Mouse (Mus musculus) kidney, embryonic 15.5 days (tissue): ENCODE results near the gene D630045J12Rik. TPM values are rescaled to one million over a fixed set of nuclear protein-coding genes. Genes with fewer than 3 reads are reported as not detected.

ENCODE experiments used
- ATAC-seq: fragments of 200-750 bp; cut with Nextera tagmentation; replicated peaks from 2 replicates; pipeline ENCODE4 v1.8.0; 2017; ENCODE audit warnings: moderate TSS enrichment; ENCODE audit not compliant: low FRiP score
- H3K27ac ChIP-seq: fragments of 300-500 bp; sonication (generic); 2 replicates; pipeline ENCODE4 v1.5.1; 2015; ENCODE audit warnings: mild to moderate bottlenecking, inconsistent platforms
- H3K27me3 ChIP-seq: fragments of 300-500 bp; sonication (generic); 2 replicates; pipeline ENCODE4 v1.6.1; 2015; ENCODE audit warnings: inconsistent platforms
- H3K36me3 ChIP-seq: fragments of 300-500 bp; sonication (generic); 2 replicates; pipeline ENCODE4 v1.6.1; 2015; ENCODE audit warnings: inconsistent platforms
- H3K4me1 ChIP-seq: fragments of 300-500 bp; sonication (generic); 2 replicates; pipeline ENCODE4 v1.6.1; 2015; ENCODE audit warnings: inconsistent platforms
- H3K4me2 ChIP-seq: fragments of 300-500 bp; sonication (generic); 2 replicates; pipeline ENCODE4 v1.6.1; 2015; ENCODE audit warnings: moderate library complexity, mild to moderate bottlenecking, inconsistent platforms
- H3K4me3 ChIP-seq: fragments of 300-500 bp; sonication (generic); replicated peaks from 2 replicates; pipeline ENCODE4 v1.5.1; 2015; ENCODE audit warnings: mild to moderate bottlenecking, inconsistent platforms
- H3K9ac ChIP-seq: fragments of 300-500 bp; sonication (generic); 2 replicates; pipeline ENCODE4 v1.6.1; 2015; ENCODE audit warnings: mild to moderate bottlenecking, inconsistent platforms
- H3K9me3 ChIP-seq: fragments of 300-500 bp; sonication (generic); replicated peaks from 2 replicates; pipeline ENCODE4 v1.6.1; 2016; ENCODE audit warnings: inconsistent platforms
- WGBS: fragments of 180-500 bp; shearing (Covaris S2); methylation state at CpG from one replicate; pipeline ENCODE4 v1.1.7; 2015; ENCODE audit warnings: mixed read lengths; 5-methylcytosine and 5-hydroxymethylcytosine counted together
- polyA plus RNA-seq: library from polyadenylated mRNA; unstranded; fragments of >200 nt; fragmentation: Nextera tagmentation; extraction: Ambion mirVana; gene quantifications from 2 replicates; pipeline ENCODE4 v1.2.1, GENCODE M21; 2015

Gene D630045J12Rik
- polyA plus RNA-seq, 1 experiment from 2014 or later, result 7.8 TPM

DNA sequence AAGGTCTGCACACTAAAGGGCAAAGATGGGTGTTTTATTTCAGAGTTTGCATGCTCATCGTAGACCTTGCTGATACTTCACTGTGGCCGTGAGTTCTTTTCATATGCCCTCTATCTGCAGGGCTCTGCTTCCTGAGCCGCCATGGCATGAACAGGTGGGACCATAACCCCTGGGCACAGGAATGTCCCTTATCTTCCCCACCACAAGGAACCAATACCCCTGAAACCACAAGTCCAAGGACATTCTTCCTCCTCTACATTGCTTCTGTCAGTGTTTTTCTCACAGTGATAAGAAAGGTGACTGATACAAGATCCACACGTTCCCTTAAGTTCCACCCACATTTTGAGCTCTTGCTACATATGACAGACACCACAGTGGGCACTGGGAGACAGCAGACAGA, 3.0 kb upstream of the D630045J12Rik start:
- H3K4me2 ChIP-seq, result no peak overlapping the region
- H3K27me3 ChIP-seq, result no peaks in the 10 kb centered on the region
- 92% methylated on average over 4 of the region's 4 CpGs for WGBS
- no peak overlapping the region for H3K27ac ChIP-seq
- H3K36me3 ChIP-seq, result no peaks in the 10 kb centered on the region
- H3K4me1 ChIP-seq, result peaks cover 21% of the 10 kb centered on the region
- H3K9me3 ChIP-seq, result no peaks in the 10 kb centered on the region
- H3K4me3 ChIP-seq, result no peak overlapping the region
- no peak for ATAC-seq
- no peak overlapping the region for H3K9ac ChIP-seq

DNA sequence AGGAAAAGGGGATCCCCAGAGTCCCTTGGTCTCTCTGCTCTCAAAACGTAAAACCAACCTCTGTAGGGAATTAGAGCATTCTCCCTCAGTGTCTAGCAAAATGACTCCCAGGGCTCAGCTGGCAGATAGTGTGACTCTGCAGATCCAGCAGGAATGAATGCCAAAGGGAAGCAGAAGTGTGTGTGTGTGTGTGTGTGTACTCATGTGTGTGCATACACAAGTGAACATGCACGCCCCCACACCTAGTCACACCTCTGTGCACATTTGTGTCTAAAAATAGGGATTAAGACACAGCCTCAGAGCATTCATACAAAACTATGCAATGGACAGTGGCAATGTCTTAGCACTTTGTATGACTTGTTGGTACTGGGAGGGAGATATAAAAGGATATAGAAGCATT, 2.0 kb upstream of the D630045J12Rik start:
- Histone ChIP-seq H3K9me3 (no peaks in the 10 kb centered on the region), H3K4me2 (no peak overlapping the region), H3K4me3 (no peak overlapping the region), H3K36me3 (no peaks in the 10 kb centered on the region), H3K9ac (no peak overlapping the region), H3K27me3 (no peaks in the 10 kb centered on the region), H3K4me1 (peaks cover 31% of the 10 kb centered on the region), H3K27ac (no peak overlapping the region)
- 75% methylated on average over 2 of the region's 2 CpGs for WGBS
- ATAC-seq, result no peak

DNA sequence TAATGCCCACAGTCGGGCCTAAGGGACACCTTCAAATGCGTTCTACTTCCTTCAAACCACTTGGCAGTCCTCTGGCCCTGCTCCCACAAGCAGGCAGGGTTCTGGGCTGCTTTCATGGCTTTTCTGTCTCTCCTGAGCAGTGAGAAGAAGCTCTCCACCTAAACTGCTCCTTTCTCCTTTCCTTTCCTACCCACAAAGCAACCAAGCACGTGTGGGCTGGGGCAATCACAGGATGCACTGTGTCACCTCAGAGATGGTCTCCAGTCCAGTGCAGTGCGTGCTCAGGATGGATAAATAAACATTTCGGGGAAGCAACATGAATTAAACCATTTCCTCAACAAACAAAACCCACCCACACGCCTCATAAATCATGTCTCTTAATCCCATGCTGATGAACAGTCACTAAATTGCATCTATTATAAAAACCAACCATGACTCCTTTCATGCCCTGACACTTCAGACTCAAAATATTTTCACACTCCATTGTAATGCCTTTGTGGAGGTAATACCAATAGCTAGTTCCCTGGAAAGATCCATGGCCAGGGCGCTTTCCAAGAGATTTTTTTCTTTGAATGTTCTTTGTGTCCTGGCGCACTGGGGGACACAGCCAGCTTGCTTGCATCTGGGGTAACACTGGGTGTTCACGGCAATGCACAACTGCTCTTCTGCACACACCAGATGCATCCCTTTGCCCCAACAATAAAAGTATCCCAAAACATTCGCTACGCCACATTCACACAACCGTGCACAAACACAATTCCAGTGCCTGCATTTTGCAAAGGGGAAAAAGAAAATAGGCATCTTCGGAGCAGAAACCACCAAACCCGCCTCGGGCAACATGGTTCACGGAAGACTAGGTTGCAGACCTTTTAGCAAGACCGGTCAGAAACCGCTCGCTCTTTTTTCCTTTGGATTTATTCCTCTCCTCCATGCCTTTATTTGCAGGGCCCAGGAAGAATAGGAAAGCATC, 758 bp downstream of the D630045J12Rik start:
- WGBS, result 3% methylated on average over 19 of the region's 19 CpGs
- H3K9ac ChIP-seq, result peak overlapping the region; percentile 89
- peaks cover 38% of the 10 kb centered on the region for H3K4me1 ChIP-seq
- no peaks in the 10 kb centered on the region for H3K9me3 ChIP-seq
- H3K27me3 ChIP-seq, result no peaks in the 10 kb centered on the region
- H3K27ac ChIP-seq, result peak overlapping the region; percentile 91
- H3K36me3 ChIP-seq, result no peaks in the 10 kb centered on the region
- peak overlapping the region; percentile 88 for H3K4me3 ChIP-seq
- H3K4me2 ChIP-seq, result peak overlapping the region; percentile 82
- 0 out of 2 replicates have a peak, but pooled peaks have one; percentile 1 for ATAC-seq

DNA sequence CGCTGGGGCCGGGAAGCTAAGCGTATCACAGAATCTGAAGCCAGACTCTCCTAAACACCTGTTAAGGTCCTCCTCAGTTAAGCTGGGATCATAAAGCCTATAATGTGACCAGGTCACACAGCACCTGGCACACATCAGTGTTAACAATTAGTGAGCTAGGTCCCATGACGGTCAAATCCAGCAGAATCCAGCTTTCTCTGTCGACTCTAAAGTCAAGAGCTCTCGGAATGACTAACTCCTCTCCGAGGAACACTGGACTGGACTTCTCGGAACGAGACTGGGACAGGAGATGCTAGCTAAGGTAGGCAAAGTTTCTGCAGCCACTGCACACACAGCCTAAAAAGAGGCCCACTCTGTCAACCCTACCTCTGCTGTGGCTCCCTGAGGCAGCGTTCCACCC, 1.7 kb downstream of the D630045J12Rik start:
- no peak for ATAC-seq
- WGBS, result 34% methylated on average over 10 of the region's 10 CpGs
- H3K4me2 ChIP-seq, result peak overlapping the region; percentile 82
- H3K27me3 ChIP-seq, result no peaks in the 10 kb centered on the region
- peak overlapping the region; percentile 89; the same call in 1 of the 2 replicates for H3K9ac ChIP-seq
- no peaks in the 10 kb centered on the region for H3K9me3 ChIP-seq
- H3K27ac ChIP-seq, result no peak overlapping the region
- peaks cover 47% of the 10 kb centered on the region for H3K4me1 ChIP-seq
- no peaks in the 10 kb centered on the region for H3K36me3 ChIP-seq
- H3K4me3 ChIP-seq, result peak overlapping the region; percentile 88

DNA sequence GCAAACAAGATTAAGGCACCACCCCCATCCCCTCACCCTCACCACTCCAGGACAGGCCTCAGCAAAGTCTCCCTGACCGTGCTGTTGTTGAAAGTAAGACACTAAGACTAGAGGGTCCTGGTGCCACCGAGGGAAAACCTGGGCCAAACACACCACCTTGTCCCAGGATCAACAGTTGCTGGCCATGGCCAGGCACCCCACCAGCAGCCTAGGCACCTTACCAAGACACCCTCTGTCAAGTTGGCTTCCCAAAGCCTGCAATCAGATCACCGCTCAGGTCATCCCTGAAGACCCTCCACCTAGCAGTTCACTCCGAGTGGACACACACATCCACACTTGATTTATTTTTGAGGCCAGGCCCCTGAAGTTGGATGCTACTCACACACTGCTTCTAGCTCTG, 2.3 kb downstream of the D630045J12Rik start:
- Histone ChIP-seq H3K9me3 (no peaks in the 10 kb centered on the region), H3K27ac (no peak overlapping the region), H3K36me3 (no peaks in the 10 kb centered on the region), H3K9ac (no peak overlapping the region), H3K27me3 (no peaks in the 10 kb centered on the region), H3K4me2 (peak overlapping the region; percentile 82), H3K4me3 (no peak overlapping the region), H3K4me1 (peaks cover 48% of the 10 kb centered on the region)
- no peak for ATAC-seq
- 44% methylated on average over 4 of the region's 4 CpGs for WGBS

DNA sequence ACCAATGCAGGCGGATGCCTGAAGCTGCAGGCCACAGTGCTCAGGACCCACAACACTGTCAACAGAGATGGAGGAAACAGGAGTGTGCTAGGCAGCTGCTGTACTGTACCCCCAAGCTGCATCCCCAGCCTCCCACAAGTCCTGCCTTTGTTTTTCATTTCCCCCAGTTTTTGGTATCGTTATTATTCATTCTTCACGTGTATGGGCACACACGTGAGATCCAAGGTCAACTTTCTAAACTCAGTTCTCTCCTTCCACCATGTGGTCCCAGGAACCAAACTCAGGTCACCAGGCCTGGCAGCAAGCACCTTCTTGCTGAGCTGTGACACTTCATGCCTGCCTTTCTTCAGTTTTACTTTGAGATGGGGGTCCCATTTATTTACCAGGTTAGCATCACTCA, 6.4 kb downstream of the D630045J12Rik start:
- ATAC-seq, result no peak
- Histone ChIP-seq H3K4me3 (no peak overlapping the region), H3K27me3 (no peaks in the 10 kb centered on the region), H3K36me3 (no peaks in the 10 kb centered on the region), H3K9me3 (no peaks in the 10 kb centered on the region), H3K9ac (no peak overlapping the region), H3K27ac (no peak overlapping the region), H3K4me1 (peaks cover 55% of the 10 kb centered on the region), H3K4me2 (no peak overlapping the region)
- 82% methylated on average over 4 of the region's 4 CpGs for WGBS

DNA sequence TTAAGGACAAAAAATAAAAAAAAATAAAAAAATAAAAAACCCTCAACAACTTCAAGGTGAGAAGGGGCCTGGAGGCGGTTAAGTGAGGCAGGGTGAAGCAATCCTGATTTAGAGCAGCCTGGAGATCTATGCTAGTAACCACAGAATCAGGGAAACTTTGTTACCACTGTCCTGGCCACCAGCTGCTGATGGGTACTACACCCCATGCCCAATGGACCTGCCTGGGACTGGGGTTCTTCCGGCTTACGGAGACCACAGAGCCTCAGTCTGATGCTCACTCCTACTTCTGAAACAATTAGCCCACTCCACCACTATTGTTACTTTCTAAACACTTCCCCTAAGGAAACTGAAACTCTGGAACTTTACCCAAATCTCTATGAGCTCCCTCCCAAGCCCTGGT, 9.0 kb downstream of the D630045J12Rik start:
- Histone ChIP-seq H3K4me3 (no peak overlapping the region), H3K27me3 (no peaks in the 10 kb centered on the region), H3K9me3 (no peaks in the 10 kb centered on the region), H3K9ac (no peak overlapping the region), H3K27ac (no peak overlapping the region), H3K4me1 (peaks cover 47% of the 10 kb centered on the region), H3K36me3 (no peaks in the 10 kb centered on the region), H3K4me2 (no peak overlapping the region)
- 79% methylated on average over 3 of the region's 3 CpGs for WGBS
- no peak for ATAC-seq

DNA sequence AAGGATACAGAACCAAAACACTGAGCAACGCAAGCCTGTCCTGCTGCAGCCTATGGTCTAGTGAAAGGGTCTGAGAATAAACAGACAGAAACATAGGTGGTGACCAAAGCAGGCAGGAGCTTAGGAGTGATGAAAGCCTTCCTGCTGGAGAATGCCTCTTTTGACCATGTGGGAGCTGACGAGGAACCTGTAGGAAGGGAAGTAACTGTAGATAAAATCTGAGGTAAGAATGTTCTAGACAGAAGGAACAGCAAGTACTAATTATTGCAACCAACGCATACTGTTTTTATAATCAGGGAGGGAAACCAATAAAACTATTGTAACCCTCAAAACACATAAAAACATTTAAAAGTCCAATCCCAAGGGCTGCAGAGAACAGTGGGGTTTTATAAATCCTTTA, 9.6 kb downstream of the D630045J12Rik start:
- no peaks in the 10 kb centered on the region for H3K36me3 ChIP-seq
- peaks cover 47% of the 10 kb centered on the region for H3K4me1 ChIP-seq
- H3K27ac ChIP-seq, result no peak overlapping the region
- no peak overlapping the region for H3K4me2 ChIP-seq
- no peaks in the 10 kb centered on the region for H3K27me3 ChIP-seq
- no peak for ATAC-seq
- H3K9me3 ChIP-seq, result no peaks in the 10 kb centered on the region
- no peak overlapping the region for H3K9ac ChIP-seq
- H3K4me3 ChIP-seq, result no peak overlapping the region
- 56% methylated on average over 3 of the region's 3 CpGs for WGBS

DNA sequence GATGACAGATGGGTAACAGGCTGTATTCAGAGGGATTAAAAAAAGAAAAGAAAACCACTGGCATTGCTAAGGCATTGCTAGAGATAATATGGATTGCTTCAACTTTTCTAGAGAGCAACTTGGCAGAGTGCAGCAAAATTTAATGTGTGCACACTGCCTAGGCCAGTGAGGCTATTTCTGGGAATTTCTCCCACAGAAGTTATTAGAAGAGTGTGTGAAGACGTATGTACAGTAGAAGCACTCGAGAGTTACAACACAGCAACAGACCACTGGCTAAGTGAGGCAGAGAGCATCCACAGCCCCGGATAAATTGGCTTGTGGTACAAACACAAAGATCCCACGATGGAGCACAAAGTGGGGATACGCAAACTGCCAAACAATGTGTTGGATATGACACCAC, 11.0 kb downstream of the D630045J12Rik start:
- H3K27me3 ChIP-seq, result no peaks in the 10 kb centered on the region
- no peak for ATAC-seq
- peaks cover 37% of the 10 kb centered on the region for H3K4me1 ChIP-seq
- H3K9ac ChIP-seq, result no peak overlapping the region
- no peak overlapping the region for H3K4me3 ChIP-seq
- 0 out of 2 replicates have a peak overlapping the region, but pooled peaks have one; percentile 19 for H3K27ac ChIP-seq
- H3K4me2 ChIP-seq, result no peak overlapping the region
- H3K9me3 ChIP-seq, result no peaks in the 10 kb centered on the region
- H3K36me3 ChIP-seq, result no peaks in the 10 kb centered on the region
- WGBS, result 72% methylated on average over 5 of the region's 5 CpGs

DNA sequence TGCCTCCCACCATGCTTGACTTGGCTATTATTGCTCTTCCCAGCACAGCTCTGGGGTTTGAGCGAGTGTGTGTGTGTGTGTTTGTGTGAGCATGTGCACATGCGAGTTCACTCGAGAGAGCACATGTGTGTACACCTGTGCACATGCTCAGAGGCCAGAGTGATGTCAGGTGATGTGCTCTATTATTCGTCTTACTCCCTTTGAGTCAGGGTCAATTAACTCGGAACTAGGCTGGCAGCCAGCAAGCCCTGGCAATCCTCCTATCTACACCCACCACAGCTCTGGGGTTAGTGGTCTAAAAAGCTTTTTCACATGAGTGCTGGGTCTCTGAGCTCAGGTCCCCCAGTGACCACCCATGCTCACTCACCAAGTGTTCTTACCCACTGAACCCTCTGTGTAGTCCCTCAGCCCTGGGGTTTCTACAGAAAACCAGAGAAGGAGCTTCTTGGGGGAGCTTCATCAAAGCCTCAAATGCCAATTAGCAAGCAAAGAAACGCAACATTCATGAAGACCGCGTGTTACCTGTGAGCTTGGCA, 11.4 kb downstream of the D630045J12Rik start:
- H3K9me3 ChIP-seq, result no peaks in the 10 kb centered on the region
- peak; percentile 47; the same call in 1 of the 2 replicates for ATAC-seq
- H3K36me3 ChIP-seq, result no peaks in the 10 kb centered on the region
- no peak overlapping the region for H3K9ac ChIP-seq
- 0 out of 2 replicates have a peak overlapping the region, but pooled peaks have one; percentile 19 for H3K27ac ChIP-seq
- no peaks in the 10 kb centered on the region for H3K27me3 ChIP-seq
- H3K4me3 ChIP-seq, result no peak overlapping the region
- no peak overlapping the region for H3K4me2 ChIP-seq
- WGBS, result 73% methylated on average over 8 of the region's 8 CpGs
- H3K4me1 ChIP-seq, result peaks cover 33% of the 10 kb centered on the region

DNA sequence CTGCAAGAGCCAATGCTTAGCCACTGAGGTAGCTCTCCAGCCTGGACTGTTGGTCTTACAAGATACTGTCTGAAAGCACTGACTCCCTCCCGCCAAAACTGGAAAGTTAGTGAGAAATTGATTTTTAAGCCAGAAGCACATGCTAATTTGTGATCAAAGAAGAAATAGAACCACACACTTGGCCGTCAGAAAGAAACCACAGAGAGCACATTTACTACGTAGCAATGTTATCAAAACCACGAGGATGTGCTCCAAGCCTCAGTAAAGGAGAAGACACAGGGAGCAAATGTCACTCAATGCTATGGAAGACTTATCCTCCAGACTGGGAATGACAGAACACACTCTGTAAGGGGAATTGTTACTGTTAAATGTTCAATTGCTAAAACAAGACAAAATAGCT, 12.3 kb downstream of the D630045J12Rik start:
- Histone ChIP-seq H3K27me3 (no peaks in the 10 kb centered on the region), H3K4me1 (peaks cover 29% of the 10 kb centered on the region), H3K4me2 (no peak overlapping the region), H3K9ac (no peak overlapping the region), H3K4me3 (no peak overlapping the region), H3K27ac (no peak overlapping the region), H3K9me3 (no peaks in the 10 kb centered on the region), H3K36me3 (no peaks in the 10 kb centered on the region)
- 90% methylated on average over 4 of the region's 4 CpGs for WGBS
- no peak for ATAC-seq

DNA sequence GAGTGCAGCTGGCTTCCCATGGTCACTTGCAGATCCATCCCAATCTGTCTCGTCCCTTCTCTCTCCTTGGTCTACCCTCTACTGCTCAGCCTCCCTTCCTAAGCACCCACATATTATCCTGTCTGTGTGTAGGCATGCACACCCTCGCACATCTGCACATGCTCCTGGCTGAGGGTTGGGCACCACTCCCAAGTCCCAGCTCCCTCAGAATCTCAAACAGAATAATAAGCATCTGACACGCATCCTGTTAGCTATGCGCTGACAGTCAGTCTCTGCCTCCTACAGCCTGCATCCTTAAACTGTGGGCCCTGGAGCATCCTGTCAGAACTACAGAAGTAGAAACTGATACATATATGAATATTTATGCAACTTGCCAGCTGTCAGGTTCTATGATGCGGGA, 13.2 kb downstream of the D630045J12Rik start:
- Histone ChIP-seq H3K4me1 (peaks cover 29% of the 10 kb centered on the region), H3K4me3 (no peak overlapping the region), H3K36me3 (no peaks in the 10 kb centered on the region), H3K9me3 (no peaks in the 10 kb centered on the region), H3K27me3 (no peaks in the 10 kb centered on the region), H3K9ac (no peak overlapping the region), H3K27ac (no peak overlapping the region), H3K4me2 (no peak overlapping the region)
- WGBS, result 82% methylated on average over 5 of the region's 5 CpGs
- ATAC-seq, result no peak
